Mouse (Mus musculus): ENCODE results near the gene Adar.

The Adar gene

GRCm38 (mm10) chr3:89714359-89715206 is at the start of gene Adar:
Gene Adar, plus strand, starts transcription at chr3:89715022.
- peak; percentile 91 for DNase-seq

DNA sequence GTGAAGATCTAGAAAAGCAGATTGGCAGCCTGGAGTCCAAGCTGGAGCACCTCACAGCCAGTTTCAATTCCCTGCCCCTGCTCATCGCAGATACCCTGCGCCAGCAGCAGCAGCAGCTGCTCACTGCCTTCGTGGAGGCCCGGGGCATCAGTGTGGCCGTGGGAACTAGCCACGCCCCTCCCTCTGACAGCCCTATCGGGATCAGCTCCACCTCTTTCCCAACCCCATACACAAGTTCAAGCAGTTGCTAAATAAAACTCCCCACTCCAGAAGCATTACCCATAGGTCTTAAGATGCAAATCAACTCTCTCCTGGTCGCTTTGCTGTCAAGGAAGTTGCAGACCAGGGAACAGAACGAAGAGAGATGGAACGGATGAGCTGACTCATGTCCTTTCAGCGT is 47.7 kb upstream of the Adar start:
- no peak for DNase-seq

- DNase-seq: no peak
Observed at GRCm38 (mm10) chr3:89671334-89671733, 43.5 kb upstream of the Adar start.

DNA sequence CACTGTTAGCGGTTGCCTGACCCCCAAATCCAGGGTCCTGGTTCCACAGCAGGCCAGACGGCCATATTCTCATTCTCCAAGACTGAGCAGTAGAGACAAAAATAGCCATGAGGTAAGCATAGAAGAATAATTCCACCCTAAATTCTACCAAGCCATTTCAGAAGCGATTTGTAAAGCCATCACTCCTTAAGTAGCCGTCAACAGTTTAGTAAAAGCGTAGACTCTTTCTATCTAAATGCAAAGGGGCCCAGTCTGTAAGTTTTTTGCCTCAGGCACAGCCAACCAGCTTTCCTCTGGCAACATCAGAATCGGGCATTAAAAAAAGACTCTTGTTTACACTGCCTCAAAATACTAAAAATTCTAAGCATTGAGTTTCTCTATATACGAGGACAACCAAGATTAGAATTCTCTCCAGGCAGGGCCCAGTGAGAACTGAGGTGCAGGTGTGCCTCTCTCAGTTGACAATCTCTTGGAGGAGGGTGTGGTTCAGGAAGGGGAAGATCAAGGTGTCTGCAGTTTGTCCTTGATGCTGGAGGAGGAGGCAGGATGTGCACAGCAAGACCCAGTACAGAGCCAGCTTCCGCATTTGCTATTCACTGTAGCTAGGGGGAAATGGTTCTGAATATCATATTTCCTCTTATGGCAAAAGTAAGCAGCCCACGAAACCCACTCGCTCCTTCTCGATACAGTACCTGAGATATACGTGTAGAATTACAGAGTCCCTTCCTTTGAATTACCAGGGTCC is 42.1 kb upstream of the Adar start:
- DNase-seq: no peak

DNA sequence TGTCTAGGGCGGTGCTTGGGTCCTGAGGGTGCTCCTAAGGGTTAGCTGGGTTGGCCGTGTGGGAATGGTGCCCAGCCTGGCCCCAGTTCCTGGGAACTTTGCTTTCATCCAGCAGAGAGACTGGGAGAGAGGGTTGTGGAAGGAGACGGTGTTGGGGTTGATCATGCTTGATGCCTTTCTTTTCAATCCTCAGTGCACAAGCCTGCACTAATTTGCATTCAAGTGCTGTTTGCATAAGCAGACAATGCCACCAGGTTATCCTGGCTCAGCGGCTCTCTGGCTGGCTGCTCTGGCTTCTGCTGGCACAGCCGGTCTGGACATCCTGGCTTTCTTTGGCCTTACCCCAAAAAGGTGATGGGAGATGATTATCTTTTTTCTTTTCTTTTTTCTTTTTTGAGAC is 37.2 kb upstream of the Adar start:
- DNase-seq: no peak

GRCm38 (mm10) chr3:89686031-89686430 is 28.8 kb upstream of the Adar start:
- DNase-seq: no peak

GRCm38 (mm10) chr3:89688694-89689581 is 25.9 kb upstream of the Adar start:
- DNase-seq: peak; percentile 91

- no peak for DNase-seq
Observed at GRCm38 (mm10) chr3:89691776-89692175, 23.0 kb upstream of the Adar start.

- peak; percentile 28 for DNase-seq
Observed at GRCm38 (mm10) chr3:89696152-89696821, 18.5 kb upstream of the Adar start.

GRCm38 (mm10) chr3:89698958-89699357 is 15.9 kb upstream of the Adar start:
- no peak for DNase-seq

DNA sequence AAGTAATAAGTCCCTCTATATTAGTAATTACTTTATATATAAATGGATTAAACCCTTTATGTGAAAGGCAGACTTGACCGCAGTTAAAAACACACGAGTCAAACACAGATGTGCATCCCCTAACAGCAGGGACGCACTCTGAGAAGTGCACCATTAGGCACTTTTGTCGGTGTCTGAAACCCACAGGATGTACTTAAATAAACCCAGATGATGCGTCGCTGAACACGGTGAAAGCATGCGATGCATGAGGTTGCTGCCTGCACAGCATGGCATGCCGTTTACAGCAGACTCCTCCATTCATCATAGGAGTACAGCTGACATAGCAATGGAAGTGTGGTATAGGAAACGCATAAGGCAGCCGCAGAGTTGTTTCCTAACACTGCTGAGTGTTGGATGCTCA is 14.4 kb upstream of the Adar start:
- no peak for DNase-seq

DNA sequence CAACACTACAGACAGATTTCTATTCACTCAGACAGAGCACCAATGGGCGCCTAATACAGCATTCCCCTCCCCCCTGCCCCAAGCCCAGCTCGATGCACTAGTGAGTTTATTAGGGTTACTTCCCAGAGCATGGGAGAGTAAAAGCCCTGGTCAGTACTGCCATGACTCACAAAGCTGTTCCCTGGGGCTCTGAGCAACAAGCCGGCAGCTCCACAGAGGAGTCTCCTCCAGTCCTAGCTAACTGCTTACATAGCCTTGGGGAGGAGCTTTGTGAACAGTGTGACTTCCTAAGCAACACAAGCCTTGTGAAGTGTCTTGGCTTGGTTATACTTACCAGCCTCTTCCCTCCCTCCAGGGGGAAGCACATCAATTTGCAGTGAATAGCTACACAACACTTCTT is 11.2 kb upstream of the Adar start:
- DNase-seq: no peak

GRCm38 (mm10) chr3:89704064-89704463 is 10.8 kb upstream of the Adar start:
- DNase-seq: no peak

DNA sequence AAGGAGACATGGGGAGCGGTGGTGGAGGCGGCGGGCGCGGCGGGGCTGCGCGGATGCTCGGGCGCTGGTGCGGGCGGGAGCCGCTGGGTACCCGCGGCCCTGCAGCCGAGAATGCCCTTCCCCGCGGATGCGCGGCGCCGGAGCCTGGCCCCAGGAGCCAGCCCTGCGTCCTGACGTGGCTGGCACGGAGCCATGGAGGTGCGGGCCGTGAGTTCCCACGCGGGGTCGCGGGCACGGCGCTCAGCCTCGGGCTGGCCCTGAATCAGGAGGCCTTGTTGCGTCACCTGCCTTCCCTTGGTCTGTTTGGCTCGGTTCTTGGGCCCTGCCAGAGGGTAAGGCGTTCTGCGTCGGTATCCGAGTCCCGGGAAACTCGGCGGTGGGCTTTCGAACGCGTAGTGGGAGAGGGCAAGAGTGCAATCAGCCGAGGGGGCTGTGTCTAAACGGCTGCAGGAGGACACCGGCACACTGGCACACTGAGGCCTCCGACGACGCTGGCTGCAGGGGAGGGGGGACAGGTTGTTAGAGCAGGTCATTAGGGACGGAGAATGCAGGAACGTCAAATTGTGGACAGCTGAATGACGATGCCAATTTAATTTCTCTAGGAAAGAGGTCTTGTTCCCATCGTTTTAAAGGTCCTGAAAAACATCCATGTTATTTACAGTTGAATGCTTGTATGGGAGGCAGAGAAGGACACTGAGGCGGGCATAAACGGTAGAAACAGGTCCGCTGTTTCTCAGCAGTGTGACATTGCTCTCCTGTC is 565 bp downstream of the Adar start:
- DNase-seq: peak; percentile 65

DNA sequence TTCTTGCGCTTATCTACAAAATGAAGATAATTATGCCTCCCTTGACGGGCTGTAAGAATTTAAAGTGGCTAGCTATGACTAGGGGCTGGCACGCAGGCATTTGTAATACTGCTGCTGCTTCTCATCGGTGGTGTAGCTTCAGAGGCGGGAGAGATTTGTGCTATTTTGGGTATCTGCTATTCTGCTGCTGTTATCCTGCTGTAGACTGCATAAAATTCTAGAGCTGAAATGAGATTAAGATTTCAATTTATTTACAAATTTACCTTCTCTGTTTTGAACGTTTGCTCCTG is 1.1 kb downstream of the Adar start:
- no peak for DNase-seq

- no peak for DNase-seq
Observed at GRCm38 (mm10) chr3:89722032-89722431, 7.2 kb downstream of the Adar start.

- no peak for DNase-seq
Observed at GRCm38 (mm10) chr3:89723400-89724084, 8.7 kb downstream of the Adar start.

GRCm38 (mm10) chr3:89727028-89727427 is 12.2 kb downstream of the Adar start:
- no peak for DNase-seq

DNA sequence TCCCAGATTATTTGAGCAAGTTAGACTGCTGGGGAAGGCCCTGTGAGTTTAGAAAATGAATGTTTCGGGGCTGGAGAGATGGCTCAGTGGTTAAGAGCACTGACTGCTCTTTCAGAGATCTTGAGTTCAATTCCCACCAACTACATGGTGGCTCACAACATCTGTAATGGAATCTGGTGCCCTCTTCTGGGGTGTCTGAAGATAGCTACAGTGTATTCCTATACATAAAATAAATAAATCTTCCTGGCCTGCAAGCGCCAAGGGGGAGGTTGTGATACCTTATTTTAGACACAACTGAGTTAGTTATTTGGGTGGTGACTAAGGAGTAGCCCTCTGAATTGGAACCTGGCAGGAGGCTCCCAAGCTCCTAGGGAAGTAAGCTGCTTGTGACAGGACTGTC is 14.0 kb downstream of the Adar start:
- DNase-seq: no peak

DNA sequence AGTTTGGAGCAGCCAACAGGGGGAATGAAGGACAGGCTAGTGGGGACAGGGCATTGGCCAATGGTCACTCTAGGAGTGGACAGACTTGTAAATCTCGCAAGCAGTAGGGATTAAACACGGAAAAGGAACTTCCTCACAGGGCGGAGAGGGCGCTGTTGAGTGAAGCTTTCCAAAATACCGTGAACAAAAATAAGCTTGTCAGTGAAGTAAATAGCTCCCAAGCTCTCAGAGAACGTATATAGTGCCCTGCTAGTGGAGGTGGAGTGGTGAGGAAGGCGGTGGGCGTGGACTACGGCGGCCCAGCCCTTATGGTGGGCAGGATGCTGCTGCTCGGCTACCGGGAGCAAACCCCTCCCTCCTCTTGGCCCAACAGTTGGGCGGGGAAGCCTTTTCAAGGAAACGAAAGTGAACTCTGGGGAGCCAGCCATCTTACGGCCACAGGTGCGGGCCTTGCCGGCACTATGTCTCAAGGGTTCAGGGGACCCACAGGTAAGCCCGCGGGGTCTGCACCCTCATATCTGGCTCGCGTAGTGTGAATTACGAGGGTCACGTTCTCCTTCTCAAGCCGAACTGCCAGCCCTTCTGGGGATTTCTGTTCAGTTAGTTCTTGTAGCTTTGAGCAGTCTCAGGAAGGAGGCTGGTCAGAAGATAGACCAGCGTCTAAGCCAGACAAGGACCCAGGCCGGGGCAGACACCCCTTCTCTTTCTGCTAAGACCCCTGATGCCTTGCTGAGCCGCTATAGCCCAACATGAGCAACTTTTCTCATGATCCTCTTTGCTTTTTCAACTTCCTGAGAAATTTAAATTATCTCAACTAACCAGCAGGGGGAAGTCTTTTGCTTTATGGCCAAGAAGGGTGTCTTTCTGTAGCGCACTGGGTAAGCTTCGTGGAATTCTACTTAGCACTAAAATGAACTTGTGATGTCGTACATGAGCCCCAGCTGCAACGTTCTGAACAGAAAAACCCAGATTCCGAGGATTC is 15.8 kb downstream of the Adar start:
- DNase-seq: no peak
